Mouse (Mus musculus): ENCODE measurements around the gene Mob2.

Gene Mob2

DNA sequence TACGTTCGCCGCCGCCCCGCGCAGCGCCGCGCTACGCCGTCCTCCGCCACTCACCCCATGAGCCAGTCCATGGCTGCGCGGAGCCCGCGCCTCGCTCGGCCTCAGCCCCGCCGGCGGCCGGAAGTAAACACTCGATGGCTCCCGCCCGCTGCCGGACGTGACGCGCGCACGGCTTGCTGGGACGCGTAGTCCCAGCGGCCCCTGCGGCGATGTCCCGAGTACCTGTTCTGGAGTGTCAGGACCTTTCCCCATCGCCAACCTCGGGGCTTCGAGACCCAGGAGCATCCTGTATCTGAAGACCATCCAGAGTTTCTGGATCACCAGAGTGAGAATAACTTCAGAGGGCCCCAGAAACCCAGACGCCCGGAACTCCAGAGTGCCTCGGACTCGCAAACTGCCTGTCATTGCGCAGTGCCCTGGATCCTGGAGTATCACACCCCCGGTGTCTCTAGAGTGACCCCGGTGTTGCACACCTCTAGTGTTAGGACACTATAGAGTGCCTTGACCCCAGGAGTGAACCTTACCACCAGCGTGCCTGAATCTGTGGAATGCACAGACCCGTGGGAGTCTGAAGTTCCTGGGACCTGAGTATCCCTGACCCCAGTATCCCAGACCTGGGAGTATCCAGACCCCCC is at the start of gene Mob2:
Gene Mob2 (minus strand): TSS at position 135 of the 635 bp plus-strand sequence.
- no peak for TF ChIP-seq GATA4 (IDR thresholded peaks at IDR 0.05; ENCODE audit: insufficient replicate concordance, low read length)

DNA sequence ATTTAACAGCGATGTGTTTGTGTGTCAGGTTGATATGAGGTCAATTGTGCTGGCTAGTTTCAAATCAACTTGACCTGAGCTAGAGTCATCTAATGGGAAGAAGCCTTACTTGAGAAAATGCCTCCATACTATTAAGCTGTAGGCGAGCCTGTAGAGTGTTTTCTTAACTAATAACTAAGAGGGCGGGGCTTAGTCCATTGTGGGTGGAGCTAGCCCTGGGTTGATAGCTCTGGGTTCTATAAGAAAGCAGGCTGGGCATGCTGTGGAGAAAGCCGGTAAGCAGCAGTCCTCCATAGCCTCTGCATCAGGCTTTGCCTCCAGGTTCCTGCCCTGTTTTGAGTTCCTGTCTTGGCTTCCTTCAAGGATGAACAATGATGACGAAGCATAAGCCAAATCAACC is 43.9 kb upstream of the Mob2 start:
- no peak for TF ChIP-seq GATA4 (IDR thresholded peaks at IDR 0.05; ENCODE audit: insufficient replicate concordance, low read length)

DNA sequence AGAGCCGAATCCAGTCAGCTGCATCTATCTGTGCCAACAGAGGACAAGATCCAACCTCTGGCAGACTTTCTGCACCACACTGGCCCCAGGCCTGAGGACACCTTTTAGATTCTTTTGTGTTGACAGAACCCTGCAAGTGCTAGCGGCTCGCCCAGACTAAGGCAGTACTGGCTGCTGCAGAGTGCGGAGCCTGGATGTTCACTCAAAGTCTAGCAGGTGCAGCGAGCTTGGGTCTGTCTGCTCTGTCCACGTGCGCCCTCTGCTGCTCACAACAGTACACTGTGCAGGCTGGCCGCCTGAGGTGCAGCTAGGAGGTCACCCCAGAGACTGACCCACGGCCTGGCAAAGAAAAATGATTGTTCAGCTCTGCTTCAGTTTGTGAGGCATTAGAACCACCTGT is 36.9 kb upstream of the Mob2 start:
- no peak for TF ChIP-seq GATA4 (IDR thresholded peaks at IDR 0.05; ENCODE audit: insufficient replicate concordance, low read length)

DNA sequence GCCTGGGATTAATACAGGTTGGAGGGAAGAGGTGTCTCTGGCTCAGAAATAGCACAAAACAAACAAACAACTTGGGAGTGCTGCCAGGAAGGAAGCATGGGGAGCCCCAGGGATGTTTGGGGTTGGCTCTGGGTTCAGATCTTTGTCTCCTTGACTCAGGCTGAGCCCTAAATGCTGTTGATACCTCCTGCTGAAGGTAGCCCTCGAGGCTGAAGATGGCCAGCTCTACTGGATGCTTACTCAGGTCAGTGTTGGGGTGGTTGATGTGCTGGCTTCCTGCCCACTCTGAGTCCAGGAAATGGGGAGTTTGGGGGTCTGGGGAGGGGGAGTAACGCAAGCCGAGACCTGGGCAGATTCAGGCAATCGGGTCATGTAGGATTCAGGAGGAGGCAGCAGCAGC is 35.8 kb upstream of the Mob2 start:
- no peak for TF ChIP-seq GATA4 (IDR thresholded peaks at IDR 0.05; ENCODE audit: insufficient replicate concordance, low read length)

DNA sequence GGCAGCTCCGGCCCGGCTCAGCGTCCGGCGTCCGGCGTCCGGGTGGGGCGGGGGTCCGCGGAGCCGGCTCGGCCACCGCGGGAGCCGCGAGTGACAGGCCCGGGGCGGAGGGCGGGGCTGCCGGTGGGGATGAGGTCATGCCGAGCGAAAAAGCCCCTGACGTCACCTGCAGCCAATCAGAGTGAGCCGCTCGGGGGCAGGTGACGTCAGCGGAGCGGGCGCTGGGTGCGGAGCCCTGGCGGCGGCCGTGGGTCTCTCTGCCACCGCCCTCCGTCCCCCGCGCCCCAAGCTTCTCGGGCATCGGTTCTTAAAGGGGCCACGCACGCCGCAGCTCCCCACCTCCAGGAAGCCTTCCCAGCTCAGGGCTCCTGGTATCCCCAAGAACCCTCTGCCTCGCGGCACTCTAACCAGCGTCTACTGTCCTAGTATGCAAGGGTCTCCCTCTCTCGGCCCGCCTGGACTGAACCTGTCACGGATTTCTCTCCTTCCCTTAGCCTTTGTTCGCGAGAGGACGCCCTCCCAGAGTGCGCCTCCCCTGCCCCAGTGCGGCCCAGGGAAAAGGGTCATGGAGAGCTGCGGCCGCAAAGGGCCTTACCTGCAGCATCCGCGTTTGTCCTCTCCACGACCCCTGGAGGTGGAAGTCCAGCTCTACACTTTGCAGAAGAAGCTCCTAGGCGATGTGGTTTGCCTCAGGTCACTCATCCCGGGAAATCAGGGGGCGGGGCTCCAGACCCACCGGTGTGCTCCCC is 34.5 kb upstream of the Mob2 start, which contains the start of gene Dusp8:
Gene Dusp8 (minus strand): TSS at position 661 of the 749 bp plus-strand sequence.
- no peak for TF ChIP-seq GATA4 (IDR thresholded peaks at IDR 0.05; ENCODE audit: insufficient replicate concordance, low read length)

DNA sequence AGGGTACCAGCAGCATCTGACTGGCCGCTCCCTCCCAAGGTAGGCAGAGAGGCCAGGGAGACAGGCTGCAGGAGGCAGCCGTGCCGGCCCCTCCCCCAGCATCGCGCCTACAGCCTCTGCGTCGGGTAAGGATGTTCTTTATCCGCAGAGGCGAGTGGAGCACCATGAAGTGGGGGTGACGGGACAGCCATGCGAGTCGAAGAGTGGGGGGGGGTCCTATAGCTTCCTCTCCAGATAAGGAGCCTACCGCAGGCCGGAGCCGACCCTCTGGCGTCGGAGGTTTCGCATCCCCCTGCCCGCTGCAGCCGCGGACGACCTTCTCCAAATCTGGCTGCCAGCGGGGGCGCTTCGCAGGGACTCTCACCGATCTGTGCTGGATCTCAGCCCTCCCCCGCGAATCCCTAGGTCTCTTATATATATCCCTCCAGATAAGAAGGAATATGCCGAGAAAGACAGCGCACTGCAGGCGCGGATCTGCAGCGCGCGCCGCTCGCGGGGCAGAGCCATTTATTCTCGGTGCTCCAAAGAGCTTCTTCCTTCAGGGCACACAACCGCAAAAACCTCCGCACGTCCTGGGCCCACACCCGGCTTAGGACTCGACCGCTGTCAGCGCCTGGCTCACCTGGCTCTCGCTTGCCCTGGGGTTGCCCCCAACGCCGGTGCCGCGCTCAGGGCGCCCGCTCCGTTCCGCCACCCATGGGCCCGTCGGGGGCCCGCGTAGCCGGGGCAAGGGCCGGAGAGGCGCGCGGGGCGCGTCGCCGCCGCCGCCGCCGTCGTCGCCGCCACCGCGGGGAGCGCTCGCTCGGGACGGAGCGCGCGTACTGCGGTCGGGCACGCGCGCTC is 33.7 kb upstream of the Mob2 start:
- no peak for TF ChIP-seq GATA4 (IDR thresholded peaks at IDR 0.05; ENCODE audit: insufficient replicate concordance, low read length)

DNA sequence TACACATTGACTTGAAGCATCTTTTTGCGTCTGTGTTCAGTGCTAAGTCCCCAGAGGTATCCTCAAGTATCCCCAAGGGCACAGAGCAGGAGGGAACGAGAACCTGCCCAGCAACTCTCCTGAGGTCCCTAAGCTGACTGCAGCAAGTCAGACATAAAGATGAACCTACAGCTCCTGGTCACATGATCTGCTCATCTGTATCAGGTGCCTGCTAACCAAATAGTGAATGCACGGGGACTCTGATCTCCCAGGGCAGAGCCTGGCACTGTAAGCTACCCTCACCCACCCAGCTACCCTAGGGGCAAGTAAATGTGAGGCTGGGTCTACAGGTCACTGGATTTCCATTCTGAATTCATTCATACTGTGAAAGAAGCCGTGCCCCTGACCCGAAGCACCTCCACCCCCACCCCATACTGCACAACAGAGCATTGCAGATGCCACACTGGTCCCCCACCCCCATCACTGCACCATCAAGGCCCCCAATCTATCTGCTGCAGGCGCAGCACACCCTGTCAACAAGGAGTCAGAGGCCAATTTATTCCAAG is 32.9 kb upstream of the Mob2 start:
- no peak for TF ChIP-seq GATA4 (IDR thresholded peaks at IDR 0.05; ENCODE audit: insufficient replicate concordance, low read length)

DNA sequence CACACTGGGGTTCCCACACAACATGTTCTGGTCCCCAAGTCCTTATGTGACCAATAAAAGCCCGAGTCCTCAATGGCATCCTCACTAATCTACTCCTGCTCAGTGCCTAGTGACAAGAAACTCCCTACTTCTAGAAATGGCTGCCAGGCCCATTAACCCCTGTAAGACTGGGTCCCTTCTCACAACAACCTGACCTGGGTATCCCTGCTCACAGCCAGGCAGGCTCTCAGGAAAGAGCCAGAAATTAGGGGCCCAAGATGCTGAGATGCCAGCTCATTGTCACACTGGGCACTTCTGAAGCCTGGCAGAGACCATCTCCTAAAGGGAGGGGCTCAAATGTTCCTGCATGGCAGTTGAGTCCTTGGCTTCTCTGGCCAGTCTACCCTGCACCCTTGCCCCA is 32.1 kb upstream of the Mob2 start:
- no peak for TF ChIP-seq GATA4 (IDR thresholded peaks at IDR 0.05; ENCODE audit: insufficient replicate concordance, low read length)

DNA sequence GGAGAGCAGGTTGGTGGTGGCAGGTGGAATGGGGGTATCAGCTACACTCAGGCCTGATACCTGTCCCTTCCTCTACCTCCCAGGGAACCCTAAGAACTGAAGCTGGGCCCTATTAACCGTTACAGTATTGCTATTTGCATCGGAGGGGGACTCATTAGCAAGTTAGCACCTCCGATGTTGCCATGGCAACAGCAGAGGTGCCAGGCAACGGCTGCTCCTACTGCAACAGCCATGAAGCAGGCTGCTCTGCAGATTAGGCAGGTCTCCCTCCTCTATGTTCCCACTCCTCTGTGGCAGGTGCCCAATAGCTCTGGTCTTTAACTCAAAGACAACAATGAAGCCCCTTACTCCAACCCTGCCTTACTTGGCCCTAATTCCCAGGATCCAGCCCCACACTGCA is 31.0 kb upstream of the Mob2 start:
- no peak for TF ChIP-seq GATA4 (IDR thresholded peaks at IDR 0.05; ENCODE audit: insufficient replicate concordance, low read length)

DNA sequence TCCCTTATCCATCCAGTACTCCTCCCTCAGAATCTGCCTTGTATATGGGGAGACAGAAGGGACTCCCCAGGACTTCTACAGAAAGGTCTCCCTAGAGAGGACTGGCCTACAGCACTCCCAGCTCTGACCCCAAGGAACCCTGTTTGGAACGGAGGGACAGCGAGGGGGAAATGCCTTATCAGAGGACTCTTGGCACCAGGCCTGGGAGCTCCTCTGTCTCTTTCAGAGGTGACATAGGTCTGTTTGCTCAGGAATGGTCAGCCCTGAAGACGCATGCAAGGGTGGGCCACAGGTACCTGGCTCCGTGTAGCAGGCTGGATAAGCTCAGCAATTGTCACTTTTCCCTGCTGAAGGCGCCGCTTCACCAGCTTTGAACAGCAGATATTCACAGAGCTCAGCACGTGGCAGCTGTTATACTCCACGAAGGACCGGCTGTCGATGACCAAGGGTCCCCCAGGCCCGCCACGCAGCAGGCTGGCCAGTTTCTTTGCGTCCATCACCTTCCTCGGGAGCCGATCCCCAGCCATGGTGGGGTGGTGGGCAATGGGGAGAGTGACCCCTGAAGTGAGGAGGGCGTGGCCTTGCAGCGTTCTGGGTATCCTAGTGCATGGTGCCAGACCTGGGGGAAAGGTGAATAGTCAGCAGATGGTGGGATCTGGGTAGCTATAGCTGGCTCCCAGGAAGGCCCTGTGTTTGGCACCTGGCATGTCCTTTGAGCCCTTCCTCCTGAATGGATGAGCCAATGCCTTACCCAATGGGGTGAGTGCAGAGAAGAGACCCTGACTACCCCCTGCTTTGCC is 29.0 kb upstream of the Mob2 start:
- TF ChIP-seq GATA4 (IDR thresholded peaks at IDR 0.05; ENCODE audit: insufficient replicate concordance, low read length): no peak

DNA sequence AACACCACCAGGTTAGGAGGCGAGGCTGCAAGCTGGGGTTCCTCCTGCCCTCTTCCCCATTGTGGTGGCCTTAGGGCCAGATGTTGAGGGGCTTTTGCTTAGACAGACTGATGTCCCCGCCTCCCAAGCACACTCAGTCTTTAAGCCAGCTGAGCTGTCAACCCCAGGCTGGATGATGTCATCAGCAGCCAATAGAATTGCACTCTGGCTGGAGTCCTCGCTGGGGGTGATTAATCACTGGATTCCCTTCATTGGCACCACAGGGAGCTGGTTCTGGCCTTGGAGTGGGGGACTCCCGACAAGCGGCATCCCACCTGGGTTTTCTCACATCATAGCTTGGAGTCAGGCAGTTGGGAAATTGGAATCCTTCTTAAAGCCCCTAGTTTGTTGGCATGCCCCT is 28.0 kb upstream of the Mob2 start:
- no peak for TF ChIP-seq GATA4 (IDR thresholded peaks at IDR 0.05; ENCODE audit: insufficient replicate concordance, low read length)

DNA sequence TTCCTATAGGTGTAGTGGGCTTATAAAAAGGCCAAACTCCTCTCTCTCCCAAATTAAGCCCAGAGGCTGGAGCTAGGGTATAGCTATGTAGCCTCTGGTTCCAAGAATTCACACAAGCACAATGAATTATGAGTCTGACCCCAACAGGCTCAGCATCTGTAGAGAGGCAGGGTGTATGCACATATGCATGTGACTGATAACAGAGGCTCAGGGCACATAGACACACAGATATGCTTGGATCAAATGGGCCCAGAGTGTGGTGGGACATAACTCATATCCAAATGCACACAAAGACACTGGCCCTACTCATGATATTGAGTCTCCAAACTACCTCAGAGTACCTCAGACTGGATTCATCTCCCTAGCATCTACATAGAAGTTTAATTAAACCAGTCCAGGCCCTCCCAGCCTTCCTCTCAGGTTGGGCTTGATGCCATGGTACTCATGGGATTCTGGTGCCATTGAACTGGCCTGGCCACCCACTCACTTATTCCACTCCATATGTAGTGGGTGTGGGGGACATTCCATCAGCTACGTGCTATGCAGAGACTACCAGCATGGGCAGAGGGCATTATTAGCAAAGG is 26.3 kb upstream of the Mob2 start:
- TF ChIP-seq GATA4 (IDR thresholded peaks at IDR 0.05; ENCODE audit: insufficient replicate concordance, low read length): no peak

DNA sequence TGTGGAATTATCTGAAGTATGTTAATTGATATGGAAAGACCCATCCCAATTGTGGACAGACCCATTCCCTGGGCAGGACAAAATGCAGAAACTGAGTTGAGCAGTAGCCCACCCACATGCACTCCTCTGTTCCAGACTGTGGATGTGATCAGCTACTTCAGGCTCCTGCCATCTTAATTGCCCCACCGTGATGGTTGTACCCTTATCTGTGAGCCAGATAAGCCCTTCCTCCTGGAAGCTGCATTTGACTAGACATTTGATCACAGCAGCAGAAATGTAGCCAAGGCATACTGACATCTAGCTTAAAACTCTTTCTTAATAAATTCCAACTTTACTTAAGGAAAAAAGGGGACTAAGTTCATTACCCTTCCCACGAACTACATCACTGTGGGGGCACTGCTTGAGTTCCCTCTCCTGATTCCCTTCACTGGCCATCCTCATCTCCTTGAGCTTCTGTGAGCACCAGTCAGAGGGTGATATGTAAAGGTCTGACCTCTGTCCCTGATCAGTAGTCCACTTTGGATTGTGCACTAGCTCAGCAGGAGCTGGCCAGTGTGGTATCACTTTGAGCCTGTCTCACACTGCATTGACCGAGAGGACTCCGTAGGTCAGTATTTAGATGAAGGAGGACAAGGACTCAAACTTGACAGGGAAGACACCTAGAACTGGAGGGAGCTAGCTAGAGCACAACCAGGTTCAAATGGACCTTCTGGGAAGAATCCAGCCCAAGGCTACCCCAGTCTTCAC is 25.5 kb upstream of the Mob2 start:
- no peak for TF ChIP-seq GATA4 (IDR thresholded peaks at IDR 0.05; ENCODE audit: insufficient replicate concordance, low read length)

DNA sequence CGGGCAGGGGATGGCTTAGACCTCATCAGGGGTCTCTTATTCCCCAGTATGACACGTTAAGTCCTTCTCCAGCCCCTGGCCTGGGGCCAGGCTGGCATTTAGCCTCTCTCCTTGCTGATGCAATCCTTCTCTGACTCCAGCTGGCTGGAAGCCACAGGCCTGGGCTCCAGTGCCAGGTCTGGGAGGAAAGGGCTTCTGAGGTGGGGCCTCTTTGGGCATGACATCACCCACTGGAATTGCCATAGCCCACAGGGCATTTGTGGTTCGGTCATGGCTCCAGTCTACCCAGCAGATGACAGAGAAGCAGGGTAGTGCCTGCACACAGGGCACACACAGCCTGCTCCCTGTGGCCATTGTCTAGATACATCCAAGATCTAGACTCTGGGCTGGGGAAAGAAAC is 24.0 kb upstream of the Mob2 start:
- TF ChIP-seq GATA4 (IDR thresholded peaks at IDR 0.05; ENCODE audit: insufficient replicate concordance, low read length): no peak

All from liver, adult (tissue).